Mouse (Mus musculus) cortical plate, adult 2 months (tissue): ENCODE measurements at regions not wholly inside any gene's neighbourhood (a gene's known extent, or its start where the extent isn't known, plus 50 kb on each side); places are given as distances from the start of the nearest gene placed in this dataset.

Source experiments
- CTCF ChIP-seq: fragments of 200-500 bp; IDR thresholded peaks from 2 replicates; pipeline ENCODE4 v1.5.1; 2011; ENCODE audit warnings: mild to moderate bottlenecking, control low read depth, low read length; ENCODE audit not compliant: insufficient read depth; ENCODE audit errors: extremely low read depth
- POLR2A ChIP-seq: fragments of 200-500 bp; IDR thresholded peaks from 2 replicates; pipeline ENCODE4 v1.6.1; 2011; ENCODE audit warnings: mild to moderate bottlenecking, low read length, control low read depth; ENCODE audit not compliant: insufficient read depth; ENCODE audit errors: extremely low read depth

- TF ChIP-seq POLR2A (no peak), CTCF (no peak)
Measured at GRCm38 (mm10) chr2:170245637-170246341, 97.9 kb upstream of the Zfp217 start.
